Mouse (Mus musculus): ENCODE data around the gene Fip1l1. TPM values are rescaled to one million over a fixed set of nuclear protein-coding genes. Genes with fewer than 3 reads are reported as not detected.
A peak's percentile ranks its signal among the peaks of the same experiment; 100 is the strongest.

Gene Fip1l1
- total RNA-seq, 1 experiment: 66.1 TPM

DNA sequence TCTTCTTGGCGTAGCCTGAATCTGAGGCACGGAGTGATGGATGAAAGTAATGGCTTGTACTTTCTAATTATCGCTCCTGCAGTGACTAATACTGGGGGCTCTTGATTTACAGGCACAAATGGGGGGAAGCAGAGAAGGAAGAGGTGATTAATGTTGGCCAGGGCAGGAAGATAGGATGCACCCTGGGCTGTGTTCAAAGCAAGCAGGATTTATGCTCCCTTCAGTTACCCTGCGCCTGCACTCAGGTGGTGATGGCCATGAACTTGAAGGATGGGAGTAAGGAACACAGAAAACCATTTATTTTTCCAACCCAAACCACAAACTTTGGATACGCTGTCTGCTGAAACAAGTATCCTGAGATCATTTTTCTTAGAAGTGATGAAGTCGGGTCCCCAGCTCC, 98.2 kb downstream of the Fip1l1 start:
- no peak for TF ChIP-seq CHD2 (IDR thresholded peaks at IDR 0.05; ENCODE audit: low read depth, low read length)
- no peak for TF ChIP-seq MAFK (IDR thresholded peaks at IDR 0.05; ENCODE audit: insufficient read depth, low read depth, low read length)
- Histone ChIP-seq H3K36me3 (ENCODE audit: control insufficient read depth, insufficient read depth, low read length, poor library complexity, severe bottlenecking) (no peaks in the 10 kb centered on the region), H3K27ac (ENCODE audit: insufficient read depth, low read depth, low read length, poor library complexity, severe bottlenecking) (no peak overlapping the region), H3K4me3 (ENCODE audit: insufficient read depth in 1 of 2, low read depth in 1 of 2, low read length in 2 of 2, poor library complexity in 1 of 2, severe bottlenecking in 1 of 2) (no peak overlapping the region), H3K9ac (ENCODE audit: insufficient read depth, low read depth, low read length, poor library complexity, severe bottlenecking) (no peak overlapping the region), H3K9me3 (ENCODE audit: control insufficient read depth, insufficient read depth, low read depth, low read length) (no peaks in the 10 kb centered on the region), H3K4me1 (ENCODE audit: control insufficient read depth in 2 of 2, insufficient read depth in 2 of 2, low read length in 2 of 2, poor library complexity in 1 of 2) (no peaks in the 10 kb centered on the region)
- in situ Hi-C loops (cut with MboI; ENCODE audit: low sequenced_read_pairs in 2 of 2, unreplicated experiment in 2 of 2): loop anchor here in 1 of 2 experiments (25.0 kb wide), 1 partner anchor 279 kb away; no protein-coding TSS in a partner anchor
- no peak for DNase-seq (ENCODE audit: low read depth, low spot score)

DNA sequence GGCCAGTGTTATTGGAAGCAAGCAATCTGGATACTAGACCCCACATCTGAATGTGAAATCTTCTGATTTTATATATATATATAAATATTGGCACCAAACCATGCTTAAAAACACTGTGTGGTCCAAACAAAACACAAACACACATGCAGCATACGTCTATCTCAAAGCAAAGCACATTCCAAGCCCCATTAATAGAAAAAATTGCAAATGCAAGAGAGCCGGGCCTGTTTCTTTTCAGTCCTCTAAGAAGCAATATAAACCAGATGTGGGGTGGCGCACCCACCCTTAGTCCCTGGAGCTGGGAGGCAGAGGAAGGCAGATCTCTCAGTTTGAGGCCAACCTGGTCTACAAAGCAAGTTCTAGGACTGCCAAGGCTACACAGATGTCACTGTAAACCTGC, 99.1 kb downstream of the Fip1l1 start:
- Histone ChIP-seq H3K27ac (ENCODE audit: insufficient read depth, low read depth, low read length, poor library complexity, severe bottlenecking) (no peak overlapping the region), H3K36me3 (ENCODE audit: control insufficient read depth, insufficient read depth, low read length, poor library complexity, severe bottlenecking) (no peaks in the 10 kb centered on the region), H3K4me3 (ENCODE audit: insufficient read depth in 1 of 2, low read depth in 1 of 2, low read length in 2 of 2, poor library complexity in 1 of 2, severe bottlenecking in 1 of 2) (no peak overlapping the region), H3K9ac (ENCODE audit: insufficient read depth, low read depth, low read length, poor library complexity, severe bottlenecking) (no peak overlapping the region), H3K4me1 (ENCODE audit: control insufficient read depth in 2 of 2, insufficient read depth in 2 of 2, low read length in 2 of 2, poor library complexity in 1 of 2) (no peaks in the 10 kb centered on the region), H3K9me3 (ENCODE audit: control insufficient read depth, insufficient read depth, low read depth, low read length) (no peaks in the 10 kb centered on the region)
- DNase-seq (ENCODE audit: low read depth, low spot score): no peak
- TF ChIP-seq MAFK (IDR thresholded peaks at IDR 0.05; ENCODE audit: insufficient read depth, low read depth, low read length) (no peak), HCFC1 (IDR thresholded peaks at IDR 0.05; ENCODE audit: borderline replicate concordance, insufficient read depth, low read length) (no peak), ZNF384 (IDR thresholded peaks at IDR 0.05; ENCODE audit: low read depth, low read length) (no peak), ZC3H11A (IDR thresholded peaks at IDR 0.05; ENCODE audit: borderline replicate concordance, low read depth, low read length) (no peak)
- in situ Hi-C loops (cut with MboI; ENCODE audit: low sequenced_read_pairs in 2 of 2, unreplicated experiment in 2 of 2): loop anchor here in 1 of 2 experiments (25.0 kb wide), 1 partner anchor 278 kb away; no protein-coding TSS in a partner anchor

- Histone ChIP-seq H3K4me3 (ENCODE audit: insufficient read depth in 1 of 2, low read depth in 1 of 2, low read length in 2 of 2, poor library complexity in 1 of 2, severe bottlenecking in 1 of 2) (no peak overlapping the region), H3K9ac (ENCODE audit: insufficient read depth, low read depth, low read length, poor library complexity, severe bottlenecking) (no peak overlapping the region), H3K9me3 (ENCODE audit: control insufficient read depth, insufficient read depth, low read depth, low read length) (no peaks in the 10 kb centered on the region), H3K36me3 (ENCODE audit: control insufficient read depth, insufficient read depth, low read length, poor library complexity, severe bottlenecking) (no peaks in the 10 kb centered on the region), H3K4me1 (ENCODE audit: control insufficient read depth in 2 of 2, insufficient read depth in 2 of 2, low read length in 2 of 2, poor library complexity in 1 of 2) (no peaks in the 10 kb centered on the region), H3K27ac (ENCODE audit: insufficient read depth, low read depth, low read length, poor library complexity, severe bottlenecking) (no peak overlapping the region)
- in situ Hi-C loops (cut with MboI; ENCODE audit: low sequenced_read_pairs in 2 of 2, unreplicated experiment in 2 of 2): loop anchor here in 1 of 2 experiments (25.0 kb wide), 1 partner anchor 273 kb away; no protein-coding TSS in a partner anchor
- TF ChIP-seq CHD2 (IDR thresholded peaks at IDR 0.05; ENCODE audit: low read depth, low read length) (no peak), HCFC1 (IDR thresholded peaks at IDR 0.05; ENCODE audit: borderline replicate concordance, insufficient read depth, low read length) (no peak), MAFK (IDR thresholded peaks at IDR 0.05; ENCODE audit: insufficient read depth, low read depth, low read length) (no peak), ZNF384 (IDR thresholded peaks at IDR 0.05; ENCODE audit: low read depth, low read length) (no peak), ZC3H11A (IDR thresholded peaks at IDR 0.05; ENCODE audit: borderline replicate concordance, low read depth, low read length) (no peak)
- no peak for DNase-seq (ENCODE audit: low read depth, low spot score)
Measured at GRCm38 (mm10) chr5:74639516-74639915, 104.3 kb downstream of the Fip1l1 start.

DNA sequence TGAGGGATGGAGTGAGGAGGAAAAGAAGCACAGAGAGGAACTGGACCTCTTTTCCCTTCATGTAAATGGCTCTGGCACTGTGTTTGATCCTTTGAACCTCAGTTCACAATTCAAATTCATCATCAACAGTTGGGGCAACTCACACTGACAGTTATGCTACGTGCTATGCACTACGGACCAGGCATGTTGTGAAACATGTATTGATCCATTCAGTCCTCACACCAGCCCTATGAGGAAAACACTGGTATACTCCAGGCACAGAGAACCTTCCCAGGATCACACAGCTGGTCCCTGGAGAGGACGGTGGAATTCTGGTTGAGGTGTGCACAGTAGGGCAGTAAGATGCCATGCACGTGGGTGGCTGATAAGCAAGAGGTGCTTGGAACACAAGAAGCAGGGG, 105.3 kb downstream of the Fip1l1 start:
- TF ChIP-seq ZNF384 (IDR thresholded peaks at IDR 0.05; ENCODE audit: low read depth, low read length) (no peak), MAFK (IDR thresholded peaks at IDR 0.05; ENCODE audit: insufficient read depth, low read depth, low read length) (no peak), CHD2 (IDR thresholded peaks at IDR 0.05; ENCODE audit: low read depth, low read length) (no peak), ZC3H11A (IDR thresholded peaks at IDR 0.05; ENCODE audit: borderline replicate concordance, low read depth, low read length) (no peak), HCFC1 (IDR thresholded peaks at IDR 0.05; ENCODE audit: borderline replicate concordance, insufficient read depth, low read length) (no peak)
- Histone ChIP-seq H3K9me3 (ENCODE audit: control insufficient read depth, insufficient read depth, low read depth, low read length) (no peaks in the 10 kb centered on the region), H3K4me3 (ENCODE audit: insufficient read depth in 1 of 2, low read depth in 1 of 2, low read length in 2 of 2, poor library complexity in 1 of 2, severe bottlenecking in 1 of 2) (no peak overlapping the region), H3K27ac (ENCODE audit: insufficient read depth, low read depth, low read length, poor library complexity, severe bottlenecking) (no peak overlapping the region), H3K36me3 (ENCODE audit: control insufficient read depth, insufficient read depth, low read length, poor library complexity, severe bottlenecking) (no peaks in the 10 kb centered on the region), H3K9ac (ENCODE audit: insufficient read depth, low read depth, low read length, poor library complexity, severe bottlenecking) (no peak overlapping the region), H3K4me1 (ENCODE audit: control insufficient read depth in 2 of 2, insufficient read depth in 2 of 2, low read length in 2 of 2, poor library complexity in 1 of 2) (no peaks in the 10 kb centered on the region)
- in situ Hi-C loops (cut with MboI; ENCODE audit: low sequenced_read_pairs in 2 of 2, unreplicated experiment in 2 of 2): loop anchor here in 1 of 2 experiments (25.0 kb wide), 1 partner anchor 272 kb away; no protein-coding TSS in a partner anchor
- DNase-seq (ENCODE audit: low read depth, low spot score): no peak

DNA sequence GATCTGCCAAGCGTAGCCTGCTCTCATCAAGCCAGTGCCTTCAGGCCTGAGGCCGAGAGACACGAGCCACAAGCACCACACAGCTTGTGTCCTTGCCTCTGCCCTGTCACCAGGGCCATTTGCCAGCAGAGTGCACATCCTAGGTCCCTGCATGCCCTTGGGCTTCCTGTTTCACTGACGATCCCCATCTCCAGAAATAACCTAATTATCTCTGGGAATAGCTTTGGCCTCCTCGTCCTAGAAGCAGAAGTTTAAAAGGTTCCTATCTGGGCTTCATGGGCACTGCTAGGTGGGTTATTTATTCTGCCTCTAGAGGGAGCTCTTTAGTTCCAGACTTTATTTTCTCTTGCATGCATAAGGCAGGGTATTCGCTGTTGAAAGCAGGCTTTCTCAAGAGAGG, 105.8 kb downstream of the Fip1l1 start:
- H3K36me3 ChIP-seq (ENCODE audit: control insufficient read depth, insufficient read depth, low read length, poor library complexity, severe bottlenecking): no peaks in the 10 kb centered on the region
- no peak overlapping the region for H3K4me3 ChIP-seq (ENCODE audit: insufficient read depth in 1 of 2, low read depth in 1 of 2, low read length in 2 of 2, poor library complexity in 1 of 2, severe bottlenecking in 1 of 2)
- in situ Hi-C loops (cut with MboI; ENCODE audit: low sequenced_read_pairs in 2 of 2, unreplicated experiment in 2 of 2): loop anchor here in 1 of 2 experiments (25.0 kb wide), 1 partner anchor 271 kb away; no protein-coding TSS in a partner anchor
- no peaks in the 10 kb centered on the region for H3K4me1 ChIP-seq (ENCODE audit: control insufficient read depth in 2 of 2, insufficient read depth in 2 of 2, low read length in 2 of 2, poor library complexity in 1 of 2)
- TF ChIP-seq ZC3H11A (IDR thresholded peaks at IDR 0.05; ENCODE audit: borderline replicate concordance, low read depth, low read length) (no peak), MAFK (IDR thresholded peaks at IDR 0.05; ENCODE audit: insufficient read depth, low read depth, low read length) (no peak), CHD2 (IDR thresholded peaks at IDR 0.05; ENCODE audit: low read depth, low read length) (no peak), HCFC1 (IDR thresholded peaks at IDR 0.05; ENCODE audit: borderline replicate concordance, insufficient read depth, low read length) (no peak)
- no peaks in the 10 kb centered on the region for H3K9me3 ChIP-seq (ENCODE audit: control insufficient read depth, insufficient read depth, low read depth, low read length)
- H3K27ac ChIP-seq (ENCODE audit: insufficient read depth, low read depth, low read length, poor library complexity, severe bottlenecking): no peak overlapping the region
- peak; percentile 38 for DNase-seq (ENCODE audit: low read depth, low spot score)
- H3K9ac ChIP-seq (ENCODE audit: insufficient read depth, low read depth, low read length, poor library complexity, severe bottlenecking): no peak overlapping the region

Data from ES-E14 (cell line).